Mouse (Mus musculus) hindbrain, embryonic 11.5 days (tissue): ENCODE results near the gene Alg5. TPM values are rescaled to one million over a fixed set of nuclear protein-coding genes. Genes with fewer than 3 reads are reported as not detected.

Source experiments
- ATAC-seq: fragments of 200-750 bp; cut with Nextera tagmentation; 2 replicates; pipeline ENCODE4 v1.8.0; 2017; ENCODE audit warnings: mild to moderate bottlenecking, moderate TSS enrichment, moderate library complexity; ENCODE audit not compliant: low FRiP score
- DNase-seq: peaks from one replicate; pipeline ENCODE4 v3.0.0-alpha.2; 2015; ENCODE audit warnings: low spot score
- H3K27ac ChIP-seq: fragments of 300-500 bp; sonication (generic); 2 replicates; pipeline ENCODE4 v1.5.1; 2014; ENCODE audit warnings: mild to moderate bottlenecking, low read depth, low read length
- H3K27me3 ChIP-seq: fragments of 300-500 bp; sonication (generic); 2 replicates; pipeline ENCODE4 v1.6.1; 2014; ENCODE audit warnings: mild to moderate bottlenecking, low read length, moderate library complexity, mixed read lengths; ENCODE audit not compliant: control insufficient read depth, insufficient read depth
- H3K36me3 ChIP-seq: fragments of 300-500 bp; sonication (generic); 2 replicates; pipeline ENCODE4 v1.6.1; 2014; ENCODE audit warnings: mild to moderate bottlenecking, low read length, moderate library complexity, mixed read lengths; ENCODE audit not compliant: control insufficient read depth, insufficient read depth
- H3K4me1 ChIP-seq: fragments of 300-500 bp; sonication (generic); replicated peaks from 2 replicates; pipeline ENCODE4 v1.6.1; 2014; ENCODE audit warnings: low read length, mixed read lengths; ENCODE audit not compliant: control insufficient read depth, insufficient read depth
- H3K4me2 ChIP-seq: fragments of 300-500 bp; sonication (generic); replicated peaks from 2 replicates; pipeline ENCODE4 v1.6.1; 2014; ENCODE audit warnings: mild to moderate bottlenecking, low read depth, low read length
- H3K4me3 ChIP-seq: fragments of 300-500 bp; sonication (generic); 2 replicates; pipeline ENCODE4 v1.5.1; 2014; ENCODE audit warnings: low read depth, low read length
- H3K9ac ChIP-seq: fragments of 300-500 bp; sonication (generic); 2 replicates; pipeline ENCODE4 v1.6.1; 2014; ENCODE audit warnings: low read depth, low read length
- H3K9me3 ChIP-seq: fragments of 300-500 bp; sonication (generic); 2 replicates; pipeline ENCODE4 v1.6.1; 2016; ENCODE audit warnings: low read length; ENCODE audit not compliant: control insufficient read depth
- WGBS: fragments of 180-500 bp; shearing (Covaris S2); extraction: QIAGEN DNeasy Blood & Tissue Kit; methylation state at CpG from one replicate; pipeline ENCODE4 v1.1.7; 2014; 5-methylcytosine and 5-hydroxymethylcytosine counted together
- polyA plus RNA-seq: library from polyadenylated mRNA; unstranded; fragments of >200 nt; fragmentation: Nextera tagmentation; extraction: Ambion mirVana; gene quantifications from 2 replicates; pipeline ENCODE4 v1.2.1, GENCODE M21; 2014

Gene Alg5
- polyA plus RNA-seq, 1 experiment from 2014 or later = 48.5 TPM

DNA sequence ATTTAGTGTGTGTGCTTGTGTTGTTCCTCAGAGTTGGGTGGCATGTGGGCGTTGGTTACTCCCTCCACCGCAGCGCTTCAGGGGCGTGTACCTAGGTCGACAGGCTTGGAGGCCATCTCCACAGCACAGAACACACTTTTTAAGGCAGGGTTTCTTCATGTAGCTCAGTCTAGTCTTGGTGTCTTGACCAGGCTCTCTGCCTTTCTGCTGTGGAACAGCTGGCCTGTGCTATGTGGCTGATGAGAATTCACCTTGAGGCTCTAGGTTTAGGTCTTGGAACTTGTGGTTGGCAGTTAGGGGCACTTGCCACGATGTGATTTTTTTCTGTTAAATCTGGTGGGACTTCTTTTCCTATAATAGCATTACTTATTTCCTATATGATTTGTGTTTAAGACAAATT, 21.1 kb upstream of the Alg5 start, which contains the start of gene Gm21958:
Gm21958 (minus strand) TSS at position 101 of the 400 bp plus-strand sequence.
- Histone ChIP-seq H3K9me3 (no peaks in the 10 kb centered on the region), H3K27me3 (no peaks in the 10 kb centered on the region), H3K27ac (no peak within 1 kb of the TSS), H3K9ac (no peak within 1 kb of the TSS), H3K4me2 (no peak within 1 kb of the TSS), H3K4me1 (no peaks in the 10 kb centered on the region), H3K4me3 (no peak within 1 kb of the TSS), H3K36me3 (peaks cover 7% of the 10 kb centered on the region; the same call in 1 of the 2 replicates)
- 94% methylated on average over 6 of the region's 6 CpGs for WGBS
- DNase-seq = no peak
- ATAC-seq = no peak

DNA sequence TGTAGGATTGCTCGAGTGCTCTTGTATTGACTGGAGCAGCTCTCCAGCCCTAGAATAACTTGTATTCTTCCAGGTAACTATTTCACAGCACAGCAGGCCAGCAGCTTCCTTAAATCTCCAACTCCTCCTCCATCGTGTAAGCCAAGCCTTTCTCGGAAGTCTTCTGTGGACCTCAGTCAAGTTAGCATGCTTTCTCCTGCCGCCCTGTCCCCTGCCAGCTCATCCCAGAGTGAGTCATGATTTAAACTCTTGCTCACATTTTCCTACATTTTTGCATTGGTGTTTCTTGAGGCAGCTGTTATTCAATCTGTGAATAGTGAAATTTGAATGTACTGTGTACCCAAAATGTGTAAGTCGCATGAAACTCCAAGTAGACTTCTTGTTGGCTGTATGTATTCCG, 19.9 kb upstream of the Alg5 start:
- ATAC-seq = no peak
- 94% methylated on average over 6 of the region's 6 CpGs for WGBS
- H3K36me3 ChIP-seq = peaks cover 7% of the 10 kb centered on the region; the same call in 1 of the 2 replicates

DNA sequence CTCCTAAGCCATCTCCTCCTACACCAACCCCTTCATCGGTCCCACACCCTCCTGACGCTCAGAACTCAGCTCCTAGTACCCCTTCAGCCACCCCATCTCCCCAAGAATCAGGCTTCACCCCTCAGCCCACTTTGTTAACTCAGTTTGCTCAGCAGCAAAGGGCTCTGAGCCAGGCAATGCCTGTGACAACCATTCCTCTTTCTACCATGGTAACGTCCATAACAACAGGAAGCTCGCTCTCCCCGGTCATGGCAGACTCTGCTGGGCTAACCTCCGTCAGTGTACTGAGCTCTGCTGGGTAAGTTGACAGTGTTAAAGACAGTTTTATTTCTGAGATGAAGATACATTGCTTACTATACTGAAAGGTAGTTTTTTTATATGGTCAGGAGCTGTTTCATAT, 18.0 kb upstream of the Alg5 start:
- 78% methylated on average over 6 of the region's 6 CpGs for WGBS
- Histone ChIP-seq H3K9me3 (no peaks in the 10 kb centered on the region), H3K4me1 (no peaks in the 10 kb centered on the region), H3K9ac (no peak overlapping the region), H3K4me2 (no peak overlapping the region), H3K27me3 (no peaks in the 10 kb centered on the region), H3K4me3 (no peak overlapping the region), H3K27ac (no peak overlapping the region), H3K36me3 (peaks cover 7% of the 10 kb centered on the region; the same call in 1 of the 2 replicates)
- no peak for DNase-seq
- no peak for ATAC-seq

More for the DNA sequence above, 19.9 kb upstream of the Alg5 start:
- no peak for DNase-seq
- H3K4me1 ChIP-seq = no peaks in the 10 kb centered on the region
- no peaks in the 10 kb centered on the region for H3K27me3 ChIP-seq
- H3K9ac ChIP-seq = no peak overlapping the region
- no peaks in the 10 kb centered on the region for H3K9me3 ChIP-seq
- no peak overlapping the region for H3K4me3 ChIP-seq
- no peak overlapping the region for H3K27ac ChIP-seq
- no peak overlapping the region for H3K4me2 ChIP-seq

DNA sequence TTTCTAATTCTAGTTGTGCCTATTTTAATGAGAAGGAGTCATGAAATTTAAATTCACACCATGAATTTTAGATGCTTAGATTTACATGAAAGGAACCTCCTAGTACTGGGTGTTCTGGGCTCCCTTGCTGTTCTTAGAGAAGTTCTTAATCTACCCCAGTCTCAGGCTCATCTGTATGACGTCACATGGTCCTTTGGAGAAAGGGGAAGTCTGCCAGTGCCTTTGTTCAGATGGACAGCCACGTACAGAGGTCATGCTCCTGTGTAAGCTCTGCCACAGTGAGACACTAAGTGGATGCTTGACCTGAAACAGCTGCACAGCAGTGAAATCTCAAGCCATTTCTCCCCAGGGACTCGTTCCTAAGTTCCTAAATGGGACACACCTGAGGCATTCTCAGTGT, 16.4 kb upstream of the Alg5 start:
- no peak for ATAC-seq
- Histone ChIP-seq H3K4me3 (no peak overlapping the region), H3K4me1 (no peaks in the 10 kb centered on the region), H3K9ac (no peak overlapping the region), H3K27ac (no peak overlapping the region), H3K4me2 (no peak overlapping the region), H3K9me3 (no peaks in the 10 kb centered on the region), H3K36me3 (peaks cover 7% of the 10 kb centered on the region; the same call in 1 of the 2 replicates), H3K27me3 (no peaks in the 10 kb centered on the region)
- no peak for DNase-seq
- WGBS = 47% methylated on average over 3 of the region's 3 CpGs

DNA sequence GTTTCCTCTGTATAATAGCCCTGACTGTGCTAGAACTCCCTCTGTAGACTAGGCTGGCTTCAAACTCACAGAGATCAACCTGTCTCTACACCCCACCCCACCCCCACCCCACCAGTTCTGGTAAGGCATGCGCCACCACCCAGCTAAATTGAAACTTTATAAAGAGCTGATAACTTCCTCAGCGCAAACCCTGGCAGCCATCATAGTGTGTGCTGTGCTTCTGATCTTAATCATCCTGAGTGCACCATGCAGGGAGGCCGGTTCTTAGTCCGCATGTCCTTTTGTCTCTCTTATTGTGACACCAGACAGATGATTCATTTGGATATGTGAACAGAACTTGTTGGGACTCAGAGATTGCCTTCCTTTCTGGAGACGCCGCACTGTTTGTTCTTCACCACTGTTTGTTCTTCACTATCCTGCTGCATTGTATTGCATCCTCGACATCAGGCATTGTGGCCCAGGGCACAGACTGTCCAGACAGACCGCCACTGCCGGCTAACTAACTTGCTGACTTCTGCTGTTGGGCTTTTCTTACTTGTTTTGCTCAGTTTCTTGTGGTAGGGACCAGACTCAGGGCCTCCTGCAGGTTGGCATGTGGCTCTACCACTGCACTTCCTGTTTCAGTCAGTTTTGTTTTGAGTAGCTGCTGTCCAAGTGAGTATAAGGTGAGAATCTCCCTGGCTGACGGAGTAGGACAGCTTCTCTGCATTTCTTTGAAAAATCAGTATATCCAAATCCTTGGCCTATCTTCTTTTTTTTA, 11.4 kb upstream of the Alg5 start:
- H3K36me3 ChIP-seq = peaks cover 7% of the 10 kb centered on the region; the same call in 1 of the 2 replicates
- no peak overlapping the region for H3K4me2 ChIP-seq
- WGBS = 81% methylated on average over 10 of the region's 10 CpGs
- no peak overlapping the region for H3K9ac ChIP-seq
- ATAC-seq (no peak), DNase-seq (no peak)
- H3K27me3 ChIP-seq = no peaks in the 10 kb centered on the region
- no peaks in the 10 kb centered on the region for H3K9me3 ChIP-seq
- H3K27ac ChIP-seq = no peak overlapping the region
- H3K4me1 ChIP-seq = no peaks in the 10 kb centered on the region
- H3K4me3 ChIP-seq = no peak overlapping the region

DNA sequence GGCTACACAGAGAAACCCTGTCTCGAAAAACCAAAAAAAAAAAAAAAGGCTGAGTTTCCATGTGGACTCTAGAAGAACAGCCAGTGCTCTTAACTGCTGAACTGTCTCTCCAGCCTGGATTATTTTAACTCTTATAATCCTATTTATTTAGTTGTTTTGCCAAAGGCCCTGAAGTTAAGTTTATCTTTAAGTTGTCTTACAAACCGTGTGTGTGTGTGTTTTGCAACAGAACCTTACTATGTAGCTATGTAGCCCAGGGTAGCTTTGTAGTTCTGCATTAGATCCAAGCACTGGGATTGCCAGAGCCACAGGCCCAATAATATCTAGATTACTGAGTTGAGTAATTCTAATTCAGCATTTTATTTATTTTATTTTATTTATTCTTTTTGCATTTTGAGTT, 10.0 kb upstream of the Alg5 start:
- no peak for DNase-seq
- 91% methylated on average over 2 of the region's 2 CpGs for WGBS
- Histone ChIP-seq H3K4me1 (no peaks in the 10 kb centered on the region), H3K9me3 (no peaks in the 10 kb centered on the region), H3K9ac (no peak overlapping the region), H3K4me3 (no peak overlapping the region), H3K27me3 (no peaks in the 10 kb centered on the region), H3K27ac (no peak overlapping the region), H3K4me2 (no peak overlapping the region), H3K36me3 (peaks cover 6% of the 10 kb centered on the region; the same call in 1 of the 2 replicates)
- no peak for ATAC-seq

DNA sequence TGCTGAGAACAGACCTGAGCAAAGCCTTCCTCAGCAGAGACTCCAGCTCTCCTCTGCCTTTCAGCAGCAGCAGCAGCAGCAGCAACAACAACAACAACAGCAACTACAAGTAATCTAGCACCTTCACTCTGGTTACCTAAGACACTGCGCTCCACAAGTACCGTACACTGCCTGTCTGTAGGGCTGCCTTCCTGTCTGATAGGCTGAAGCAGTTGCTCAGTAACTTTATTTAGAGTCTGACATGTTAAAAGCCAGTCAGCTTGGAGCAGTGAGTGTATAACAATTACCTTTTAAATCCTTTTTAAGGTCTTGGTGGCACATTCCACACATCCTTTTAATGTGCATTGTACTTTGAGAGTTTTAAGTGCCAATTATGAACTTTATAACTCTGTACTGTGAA, 7.8 kb upstream of the Alg5 start:
- Histone ChIP-seq H3K36me3 (peaks cover 6% of the 10 kb centered on the region; the same call in 1 of the 2 replicates), H3K4me2 (no peak overlapping the region), H3K9me3 (no peaks in the 10 kb centered on the region), H3K4me3 (no peak overlapping the region), H3K4me1 (no peaks in the 10 kb centered on the region), H3K27ac (no peak overlapping the region), H3K9ac (no peak overlapping the region), H3K27me3 (no peaks in the 10 kb centered on the region)
- DNase-seq (no peak), ATAC-seq (no peak)
- 96% methylated on average over 2 of the region's 2 CpGs for WGBS

DNA sequence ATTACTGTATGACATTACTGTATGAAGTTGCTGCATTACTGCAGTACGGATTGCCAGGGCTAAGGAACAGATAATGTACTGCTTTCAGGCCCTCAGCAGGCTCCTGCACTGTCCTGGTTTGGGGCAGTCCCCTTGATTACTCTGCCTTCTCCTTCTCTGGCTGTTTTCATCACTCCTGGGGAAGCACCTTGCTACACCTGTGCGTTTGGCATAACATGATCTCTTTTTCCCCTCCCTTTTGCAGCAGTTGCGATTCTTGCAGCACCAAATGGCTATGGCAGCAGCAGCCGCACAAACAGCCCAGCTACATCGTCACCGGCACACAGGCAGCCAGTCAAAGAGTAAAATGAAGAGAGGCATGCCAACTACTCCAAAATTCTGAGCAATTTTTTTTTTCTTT, 7.2 kb upstream of the Alg5 start:
- no peaks in the 10 kb centered on the region for H3K4me1 ChIP-seq
- no peak overlapping the region for H3K4me2 ChIP-seq
- no peak overlapping the region for H3K9ac ChIP-seq
- peaks cover 6% of the 10 kb centered on the region; the same call in 1 of the 2 replicates for H3K36me3 ChIP-seq
- WGBS = 92% methylated on average over 6 of the region's 6 CpGs
- H3K9me3 ChIP-seq = no peaks in the 10 kb centered on the region
- no peak for ATAC-seq
- DNase-seq = no peak
- no peak overlapping the region for H3K4me3 ChIP-seq
- H3K27me3 ChIP-seq = no peaks in the 10 kb centered on the region
- no peak overlapping the region for H3K27ac ChIP-seq

DNA sequence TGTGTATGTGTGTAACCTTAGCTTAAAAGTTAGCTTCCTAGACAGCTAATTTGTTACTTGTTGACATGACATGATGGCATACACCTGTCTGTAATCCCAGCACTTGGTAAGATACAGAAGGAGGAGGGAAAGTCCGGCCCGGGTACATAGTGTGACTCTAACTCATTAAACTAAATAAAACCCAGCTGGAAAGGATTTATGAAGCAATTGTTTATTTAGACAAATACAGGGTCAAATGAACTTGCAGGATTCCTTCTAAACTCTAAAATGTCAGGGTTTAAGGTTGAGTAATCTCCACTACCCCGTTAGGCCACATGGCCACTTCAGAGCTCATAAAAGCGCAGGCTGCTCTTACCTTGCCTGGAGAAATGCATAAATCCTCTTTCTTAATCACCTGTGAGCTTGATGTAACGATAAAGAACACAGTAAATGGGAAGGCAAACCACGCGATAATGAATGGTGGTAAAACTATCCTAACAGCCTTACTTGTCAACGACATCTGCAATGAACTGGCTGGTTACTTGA, 3.7 kb upstream of the Alg5 start:
- H3K9ac ChIP-seq = no peak overlapping the region
- H3K4me1 ChIP-seq = no peaks in the 10 kb centered on the region
- no peak overlapping the region for H3K27ac ChIP-seq
- no peaks in the 10 kb centered on the region for H3K27me3 ChIP-seq
- no peak for ATAC-seq
- 87% methylated on average over 8 of the region's 8 CpGs for WGBS
- H3K9me3 ChIP-seq = no peaks in the 10 kb centered on the region
- H3K36me3 ChIP-seq = peaks cover 6% of the 10 kb centered on the region; the same call in 1 of the 2 replicates
- no peak for DNase-seq
- H3K4me2 ChIP-seq = no peak overlapping the region
- no peak overlapping the region for H3K4me3 ChIP-seq
